Mouse (Mus musculus) monocyte, adult 5-6 weeks (primary cell): ENCODE results near the gene Slit2. TPM values are rescaled to one million over a fixed set of nuclear protein-coding genes. Genes with fewer than 3 reads are reported as not detected.
A peak's percentile ranks its signal among the peaks of the same experiment; 100 is the strongest.
"Not testable (repeated sequence)": the region's sequence is repeated elsewhere in the genome, so short reads cannot be mapped to it uniquely, and the experiment has no call there.

Experiments used
- ATAC-seq: fragments of 153-309, 156-312 bp; replicated peaks from 2 replicates; pipeline ENCODE4 v1.8.0; 2017; ENCODE audit warnings: mild to moderate bottlenecking; ENCODE audit not compliant: low TSS enrichment, insufficient number of reproducible peaks, severe bottlenecking, poor library complexity, low FRiP score
- total RNA-seq: library from RNA; stranded (forward); fragments of 200-1000, 200-491, 200-594 nt; gene quantifications from 3 replicates; pipeline ENCODE4 v1.2.3, GENCODE M21; 2017

Slit2 gene
- total RNA-seq, 1 experiment from 2014 or later = not detected

DNA sequence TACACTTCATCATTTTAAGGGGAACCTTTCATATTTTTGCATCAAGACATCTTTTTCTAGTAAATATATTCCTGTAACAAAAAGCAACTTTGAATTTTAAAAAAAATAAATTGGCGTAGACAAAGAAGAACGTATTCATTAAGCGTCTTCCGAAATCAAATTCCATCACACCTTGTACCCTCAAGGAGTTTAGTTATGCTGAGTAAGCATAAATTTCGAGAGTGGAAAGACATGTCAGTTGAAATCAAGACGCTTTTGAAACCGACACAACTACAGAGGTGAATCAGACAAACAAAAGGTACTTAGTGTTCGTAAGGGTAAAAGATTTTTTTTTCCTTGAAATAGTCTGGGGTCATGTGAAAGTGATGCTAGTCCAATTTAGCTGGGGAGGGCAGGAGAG is 201.4 kb downstream of the Slit2 start:
- ATAC-seq = no peak

DNA sequence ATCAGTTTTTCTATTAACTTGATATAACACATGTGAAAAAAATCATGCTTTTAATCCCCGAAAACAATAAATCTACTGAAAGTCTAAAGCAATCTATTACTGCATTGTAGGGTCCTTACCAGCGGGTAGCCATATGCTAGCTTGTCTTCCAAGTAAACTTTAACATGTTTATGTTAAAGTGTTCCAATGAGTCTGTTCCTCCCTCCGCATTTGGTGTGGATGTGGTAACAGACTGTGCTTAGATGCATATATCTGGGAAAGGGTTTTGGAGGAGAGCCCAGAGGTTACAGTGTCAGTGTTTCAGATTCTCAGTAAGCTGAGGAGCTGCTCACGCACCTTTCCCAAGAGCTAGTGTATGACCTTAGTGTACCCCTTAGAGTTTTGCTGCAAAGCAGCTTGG is 204.9 kb downstream of the Slit2 start:
- ATAC-seq = no peak

DNA sequence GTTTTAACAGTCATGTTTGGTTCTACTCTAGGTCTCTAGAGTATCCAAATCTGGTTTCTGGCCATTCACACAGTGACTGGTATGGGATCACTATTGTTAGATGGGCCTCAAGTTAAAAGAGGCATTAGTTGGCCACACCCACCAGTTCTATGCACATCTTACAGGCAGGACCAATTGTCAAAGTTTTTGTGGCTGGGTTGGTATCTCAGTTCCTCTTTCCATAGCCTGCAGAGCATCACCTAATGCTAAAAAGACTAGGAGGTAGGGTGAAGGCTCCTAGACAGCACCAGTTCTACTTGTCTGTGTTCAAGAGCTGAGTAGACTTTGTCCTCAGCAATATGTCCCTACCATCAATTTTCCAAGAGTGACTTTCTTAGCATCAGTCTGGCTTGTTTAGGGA is 216.4 kb downstream of the Slit2 start:
- no peak for ATAC-seq

DNA sequence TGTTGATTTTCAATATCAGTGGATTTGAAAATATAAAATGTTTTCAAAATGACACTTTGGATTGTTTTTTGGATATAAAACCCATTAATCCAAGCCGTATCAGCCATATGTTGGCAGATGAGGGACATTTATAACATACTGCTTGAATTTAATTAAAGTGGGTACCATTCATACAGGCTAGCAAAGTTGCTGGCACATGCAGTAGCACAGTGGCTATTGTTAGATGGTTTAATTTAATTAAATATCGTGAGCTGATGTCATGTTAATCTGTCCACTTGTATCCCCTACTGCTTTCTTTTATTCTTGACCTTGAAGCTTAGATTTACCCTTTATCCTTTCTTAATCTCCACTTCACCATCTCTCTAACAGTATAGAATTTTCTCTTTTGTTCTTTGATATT is 232.3 kb downstream of the Slit2 start:
- ATAC-seq = no peak

DNA sequence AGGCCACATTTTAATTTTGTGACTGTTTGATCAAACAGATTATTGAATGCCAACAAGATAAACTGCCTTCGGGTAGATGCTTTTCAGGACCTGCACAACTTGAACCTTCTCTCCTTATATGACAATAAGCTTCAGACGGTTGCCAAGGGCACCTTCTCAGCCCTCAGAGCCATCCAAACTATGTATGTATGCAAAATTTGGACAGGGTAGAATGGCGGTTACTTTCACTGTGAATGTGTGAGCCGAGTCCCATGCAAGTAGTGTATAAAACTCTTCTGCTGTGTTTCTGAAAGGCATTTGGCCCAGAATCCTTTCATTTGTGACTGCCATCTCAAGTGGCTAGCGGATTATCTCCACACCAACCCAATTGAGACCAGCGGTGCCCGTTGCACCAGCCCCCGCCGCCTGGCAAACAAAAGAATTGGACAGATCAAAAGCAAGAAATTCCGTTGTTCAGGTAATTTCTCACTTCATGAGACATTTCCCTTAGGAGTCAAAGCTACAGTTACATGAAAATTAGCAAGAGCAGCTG is 236.8 kb downstream of the Slit2 start:
- ATAC-seq = no peak

DNA sequence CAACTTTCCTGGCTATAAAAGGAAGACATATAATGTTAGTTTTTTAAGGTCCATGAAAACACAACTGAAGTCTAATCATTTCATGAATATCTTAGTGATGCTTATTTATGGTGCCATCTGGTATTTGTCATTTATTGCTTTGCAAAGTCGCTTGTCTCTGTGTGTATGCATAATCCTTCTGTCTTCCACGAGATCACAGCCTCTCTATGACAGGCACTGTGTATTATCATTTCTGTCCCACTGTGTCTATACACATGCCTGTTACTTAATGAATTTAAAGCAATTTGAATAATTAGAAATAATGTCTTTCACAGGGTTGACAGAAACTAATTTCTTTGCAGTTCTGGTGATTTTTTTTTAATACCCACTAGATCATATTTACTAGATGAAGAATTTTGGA is 242.6 kb downstream of the Slit2 start:
- ATAC-seq = no peak

DNA sequence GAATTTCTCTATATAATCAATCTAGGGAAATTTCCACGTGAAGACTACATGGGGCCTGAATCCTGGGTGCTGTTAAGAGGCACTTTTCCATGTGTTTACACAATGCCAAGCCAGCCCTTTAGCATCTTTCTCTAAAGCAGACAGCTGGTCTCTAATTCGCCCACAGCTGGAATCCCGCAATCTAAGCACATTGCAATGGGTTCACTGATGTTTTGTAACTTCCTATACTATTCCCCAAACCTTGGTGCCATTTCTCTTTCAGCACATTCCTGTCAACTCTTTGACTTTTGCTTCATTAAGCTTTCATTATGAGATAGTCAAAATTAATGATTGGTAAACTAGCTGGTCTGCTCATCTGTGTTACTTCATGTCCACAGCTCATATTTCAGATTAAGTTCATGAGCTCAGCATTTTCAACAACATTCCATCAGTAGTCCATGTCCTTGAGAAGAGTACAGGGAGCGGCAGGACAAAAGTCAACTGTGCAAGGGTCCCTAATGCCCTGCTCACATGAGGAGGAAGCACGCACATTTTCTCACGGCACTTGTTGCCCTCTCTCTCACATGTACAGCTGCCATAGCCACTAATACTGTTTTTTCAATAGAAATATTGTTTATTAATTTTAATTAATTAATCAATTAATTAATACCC is 247.6 kb downstream of the Slit2 start:
- no peak for ATAC-seq

DNA sequence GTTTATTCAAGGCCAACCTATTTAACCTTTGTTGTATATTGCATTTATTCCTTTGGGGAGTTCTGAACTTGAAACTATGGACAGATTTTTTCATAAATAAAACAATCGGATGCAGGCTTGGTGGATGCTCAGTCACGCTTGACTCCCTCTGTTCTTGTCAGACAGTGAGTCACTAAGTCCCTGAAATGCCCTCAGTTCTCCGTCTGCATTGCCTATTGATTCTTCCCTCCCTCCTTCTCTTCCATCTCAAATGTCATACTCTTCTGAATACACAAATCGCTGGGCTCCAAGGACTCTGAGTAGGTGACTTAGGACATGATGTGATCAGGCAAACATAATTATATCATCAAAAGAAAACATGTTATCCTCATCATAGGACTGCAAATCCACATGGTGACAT is 251.8 kb downstream of the Slit2 start:
- no peak for ATAC-seq

DNA sequence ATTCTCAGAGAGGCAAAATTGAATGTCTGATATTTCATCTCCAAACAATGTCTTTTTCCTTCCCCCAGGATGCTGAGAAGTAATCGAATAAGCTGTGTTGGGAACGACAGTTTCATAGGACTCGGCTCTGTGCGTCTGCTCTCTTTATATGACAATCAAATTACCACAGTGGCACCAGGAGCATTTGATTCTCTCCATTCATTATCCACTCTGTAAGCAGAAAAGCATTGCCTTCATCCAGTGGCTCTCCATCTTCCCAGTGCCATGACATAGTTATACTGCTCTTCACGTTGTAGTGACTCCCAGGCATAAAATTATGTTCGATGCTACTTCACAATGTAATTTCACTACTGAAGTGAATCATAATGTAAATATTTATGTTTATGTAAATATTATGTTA is 252.3 kb downstream of the Slit2 start:
- no peak for ATAC-seq

DNA sequence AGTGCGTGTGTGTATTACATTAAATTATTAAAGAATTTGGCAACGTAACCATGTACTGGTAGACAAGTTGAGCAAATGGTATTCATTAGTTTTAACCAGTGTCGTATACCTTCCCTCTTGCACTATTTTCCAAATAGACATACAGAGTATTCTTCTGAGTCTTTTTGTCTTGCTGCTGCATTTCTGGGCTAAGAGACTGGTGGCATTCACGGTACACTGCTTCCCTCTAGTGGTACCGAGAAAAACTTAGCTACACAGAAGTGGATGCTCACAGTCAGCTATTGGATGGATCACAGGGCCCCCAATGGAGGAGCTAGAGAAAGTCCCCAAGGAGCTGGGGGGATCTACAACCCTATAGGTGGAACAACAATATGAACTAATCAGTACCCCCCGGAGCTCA is 257.8 kb downstream of the Slit2 start:
- ATAC-seq = not testable (repeated sequence)

DNA sequence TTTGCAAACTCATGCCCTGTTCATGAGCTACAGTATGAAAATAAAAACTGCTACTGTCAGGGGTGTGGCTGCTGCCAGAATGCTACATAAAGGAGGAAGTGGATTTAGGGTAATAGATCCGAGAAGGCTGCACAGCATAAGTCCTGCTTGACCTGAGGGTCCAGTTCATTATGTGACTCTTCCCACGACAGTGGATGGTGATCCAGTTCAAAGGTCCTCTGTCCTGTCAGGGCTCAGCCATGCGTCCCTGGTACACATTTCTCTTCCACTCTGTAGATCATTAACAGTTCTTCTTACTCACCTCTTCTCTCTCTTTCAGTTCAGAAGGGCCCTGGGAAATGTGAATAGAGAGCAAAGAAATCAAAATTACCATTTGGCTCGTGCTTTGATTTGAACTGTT is 265.4 kb downstream of the Slit2 start:
- no peak for ATAC-seq

DNA sequence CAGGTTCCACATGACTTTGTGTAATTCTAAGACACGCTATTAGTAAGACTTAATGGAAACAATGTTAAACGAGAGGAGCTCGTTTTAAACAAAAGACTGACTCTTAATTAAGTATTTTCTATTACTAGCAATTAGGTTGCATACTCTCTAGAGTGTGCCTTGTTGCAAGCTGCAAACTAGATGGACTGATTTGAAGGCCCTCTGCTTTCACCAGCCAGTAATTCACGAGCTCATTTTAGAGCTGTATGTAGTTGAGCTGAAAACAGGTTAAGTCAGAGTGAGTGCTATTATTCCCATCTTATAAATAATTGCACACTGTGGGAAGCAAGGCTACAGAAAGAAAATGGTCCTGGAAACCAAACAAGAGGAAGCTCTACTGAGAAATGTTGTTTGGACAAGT is 294.6 kb downstream of the Slit2 start:
- no peak for ATAC-seq

DNA sequence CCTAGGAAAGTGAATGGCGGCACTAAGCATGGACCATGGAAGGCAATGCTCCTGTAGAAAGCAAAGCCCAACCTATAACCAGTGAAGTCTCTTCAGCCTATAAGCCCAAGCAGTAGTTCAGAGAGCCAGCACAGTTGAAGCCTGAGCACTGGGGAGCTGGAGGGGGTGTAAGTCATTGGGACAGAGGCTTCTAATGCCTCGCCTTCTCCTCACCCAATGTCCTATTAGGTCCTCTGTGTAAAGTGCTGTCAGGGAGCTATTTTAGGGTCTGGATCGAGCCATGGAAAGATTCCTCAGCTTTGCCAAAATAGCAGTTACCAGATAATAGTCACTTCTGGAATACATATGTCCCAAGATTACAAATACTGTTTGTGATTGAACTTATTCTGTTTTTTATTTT is 318.2 kb downstream of the Slit2 start:
- no peak for ATAC-seq

DNA sequence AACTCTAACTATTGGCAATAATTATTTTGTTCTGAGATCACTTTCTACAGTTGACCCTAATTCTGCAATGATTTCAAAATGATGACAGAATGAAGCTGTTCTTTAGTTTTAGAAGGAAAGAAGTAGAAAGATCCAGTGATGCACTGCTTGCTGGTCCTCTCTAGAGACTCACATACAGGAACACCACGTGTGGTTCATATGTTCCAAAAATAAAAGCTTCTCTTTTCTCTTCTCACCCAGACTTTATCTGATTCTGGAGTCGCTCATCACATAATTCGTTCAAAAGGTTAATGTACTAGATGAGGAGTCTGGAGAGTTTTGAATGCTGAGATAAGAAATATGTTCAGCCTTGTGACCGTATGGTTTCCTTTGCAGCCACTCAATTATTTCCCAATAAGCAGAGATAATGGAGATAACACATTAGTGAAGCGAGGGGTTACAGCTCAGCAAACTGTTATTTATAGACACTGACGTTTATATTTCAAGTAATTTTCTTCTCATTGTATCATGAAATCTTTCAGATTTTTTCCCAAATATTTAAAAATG is 332.2 kb downstream of the Slit2 start:
- ATAC-seq = no peak

DNA sequence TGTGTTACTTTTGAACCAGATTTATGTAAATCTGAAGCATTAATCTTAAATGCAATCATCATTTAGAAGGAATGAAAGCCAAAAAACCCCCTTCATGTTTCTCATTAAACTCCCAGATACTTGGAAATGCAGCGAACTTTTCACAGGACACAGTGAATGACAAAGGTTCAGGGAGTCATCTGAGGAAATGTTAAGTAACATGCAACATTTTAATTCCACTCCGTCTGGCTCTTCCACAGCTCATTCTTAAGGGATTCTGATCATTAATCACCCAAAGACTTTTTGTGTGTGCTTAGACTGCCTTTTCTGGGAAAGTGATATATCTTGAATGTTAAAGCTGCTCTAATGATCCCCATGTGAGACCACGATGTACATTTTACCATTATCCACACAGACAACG is 337.7 kb downstream of the Slit2 start:
- no peak for ATAC-seq

DNA sequence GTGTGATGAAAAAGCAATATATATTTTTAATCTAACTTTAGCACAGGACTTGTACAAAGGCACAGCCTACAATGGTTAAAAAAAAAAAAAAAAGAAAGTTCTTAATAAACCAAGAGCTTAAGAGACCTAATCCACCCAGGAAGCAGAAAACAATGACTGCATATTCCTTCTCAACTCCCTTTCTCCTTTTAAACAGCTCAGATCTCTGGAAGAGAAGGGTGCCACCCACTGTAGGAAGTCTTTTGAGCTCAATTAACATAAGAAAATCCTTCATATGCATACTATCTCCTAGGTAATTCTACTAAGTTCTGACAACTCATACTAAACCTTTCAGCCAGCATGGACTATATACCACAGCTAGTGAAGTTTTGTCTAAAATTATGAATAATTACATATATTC is 343.3 kb downstream of the Slit2 start:
- ATAC-seq = no peak

DNA sequence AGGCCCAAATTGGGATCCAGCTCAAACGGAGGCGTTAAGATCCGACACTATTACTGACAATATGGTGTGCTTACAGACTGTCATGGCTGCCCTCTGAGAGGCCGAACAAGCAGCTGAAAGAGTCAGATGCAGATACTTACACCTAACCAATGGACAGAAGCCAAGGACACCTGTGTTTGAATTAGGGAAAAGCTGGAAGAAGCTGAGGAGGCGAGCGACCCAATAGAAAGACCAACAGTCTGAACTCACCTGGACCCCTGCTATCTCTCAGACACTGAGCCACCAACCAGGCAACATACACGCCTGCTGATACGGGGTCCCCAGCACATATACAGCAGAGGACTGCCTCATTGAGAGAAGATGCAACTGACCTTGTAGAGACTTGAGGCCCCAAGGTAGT is 344.7 kb downstream of the Slit2 start, which contains the start of gene 5730480H06Rik:
TSS of gene 5730480H06Rik (plus strand) at position 301 of the 400 bp plus-strand sequence.
- no peak for ATAC-seq

DNA sequence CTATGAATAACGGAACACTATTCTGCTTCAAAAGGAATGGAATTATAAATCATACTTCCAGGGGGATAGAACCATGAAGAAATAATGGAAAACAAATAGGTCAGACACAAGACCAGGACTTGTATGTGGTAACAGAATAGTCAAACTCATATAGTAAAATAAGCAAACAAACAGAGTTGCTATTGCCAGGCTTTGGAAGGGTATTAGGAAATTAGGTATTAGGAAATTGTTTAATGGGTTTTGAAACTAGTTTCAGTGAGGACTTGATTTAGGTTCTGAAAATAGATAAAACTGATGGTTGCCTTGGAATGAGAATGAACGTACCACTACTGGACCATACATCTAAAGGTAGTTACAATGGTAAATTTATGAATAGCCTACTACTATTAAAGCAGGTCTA is 346.8 kb downstream of the Slit2 start:
- ATAC-seq = no peak

DNA sequence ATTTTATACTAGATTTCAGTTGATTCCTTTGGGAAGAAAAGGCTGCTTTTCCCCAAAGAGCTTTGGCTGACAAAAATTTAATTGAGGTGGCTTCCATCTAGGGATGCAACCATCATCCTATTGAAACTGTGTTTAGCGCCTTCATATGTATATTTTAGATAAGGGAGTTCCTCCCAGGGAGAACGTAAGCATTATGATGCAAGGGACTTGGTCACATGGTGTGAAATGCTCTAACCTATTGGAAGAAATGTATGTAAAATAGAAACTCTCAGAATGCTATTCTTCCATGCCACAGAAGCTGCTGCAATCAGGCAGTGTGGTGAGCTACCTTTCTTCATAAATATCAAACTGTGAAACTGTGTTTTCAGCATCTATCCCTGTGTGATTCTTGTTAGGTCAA is 347.9 kb downstream of the Slit2 start:
- no peak for ATAC-seq

DNA sequence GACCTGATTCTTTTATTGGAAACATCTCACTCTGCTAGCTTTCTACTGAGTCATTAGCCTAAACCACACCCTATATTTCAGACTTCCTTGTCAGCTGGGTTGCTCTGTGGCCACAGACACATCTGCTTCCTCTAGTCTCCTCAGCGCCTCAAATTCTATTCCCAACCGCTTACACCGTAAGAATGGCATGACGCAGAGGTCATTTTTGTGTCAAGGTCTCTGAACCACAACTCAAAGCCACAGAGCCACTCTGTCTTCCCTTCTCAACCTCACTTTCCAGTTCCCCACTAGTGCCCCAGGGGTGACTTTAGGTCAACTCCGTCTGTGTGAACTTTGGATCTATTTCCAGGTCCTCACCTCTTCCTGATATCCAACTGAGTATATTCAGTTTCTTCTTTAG is 348.5 kb downstream of the Slit2 start:
- ATAC-seq = peak; percentile 53; the same call in 1 of the 2 replicates

DNA sequence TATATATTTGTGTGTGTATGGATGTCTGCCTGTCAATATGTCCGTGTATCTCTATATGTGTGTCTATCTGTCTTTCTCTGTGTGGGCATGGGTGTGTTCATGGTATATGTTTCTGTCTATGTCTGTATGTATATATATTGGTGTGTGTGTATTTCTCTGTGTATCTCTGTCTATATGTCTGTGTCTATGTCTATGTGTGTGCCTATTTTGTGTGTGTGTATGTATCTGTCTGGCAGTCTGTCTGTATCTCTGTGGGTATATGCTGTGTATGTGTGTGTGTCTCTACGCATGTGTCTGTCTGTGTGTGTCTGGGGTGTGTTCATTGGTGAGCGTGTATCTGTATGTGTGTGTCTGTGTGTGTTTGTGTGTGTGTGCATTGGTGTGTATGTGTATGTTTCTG is 350.5 kb downstream of the Slit2 start:
- ATAC-seq = no peak
